Mouse (Mus musculus): ENCODE data around the gene Olfr370. TPM values are rescaled to one million over a fixed set of nuclear protein-coding genes. Genes with fewer than 3 reads are reported as not detected.

The Olfr370 gene
- total and polyA plus RNA-seq, 2 experiments from 2014 or later = not detected

GRCm38 (mm10) chr8:83590488-83591023, 55.0 kb downstream of the Olfr370 start:
- Histone ChIP-seq H3K4me2 (ENCODE audit: low read depth, low read length) (no peak overlapping the region), H3K27ac (ENCODE audit: low read depth) (no peak overlapping the region), H3K4me3 (ENCODE audit: low read depth, low read length) (no peak overlapping the region), H3K27me3 (ENCODE audit: control insufficient read depth, insufficient read depth, low read length) (no peaks in the 10 kb centered on the region), H3K36me3 (replicated peaks; ENCODE audit: control insufficient read depth, insufficient read depth, low read length) (peaks cover 10% of the 10 kb centered on the region; the same call in 1 of the 2 replicates), H3K9me3 (replicated peaks; ENCODE audit: control insufficient read depth, low read length) (no peaks in the 10 kb centered on the region), H3K4me1 (ENCODE audit: control insufficient read depth, insufficient read depth) (peaks cover 7% of the 10 kb centered on the region; the same call in 1 of the 2 replicates), H3K9ac (replicated peaks; ENCODE audit: low read depth, low read length) (0 out of 2 replicates have a peak overlapping the region, but pooled peaks have one; percentile 7)
- ATAC-seq (ENCODE audit: insufficient read depth, low read depth) (no peak), DNase-seq (ENCODE audit: low spot score) (no peak)
- TF ChIP-seq EP300 (IDR thresholded peaks at IDR 0.05; ENCODE audit: low read depth) (no peak), CTCF (IDR thresholded peaks at IDR 0.05; ENCODE audit: low read depth) (no peak; the same call in 1 of the 2 replicates)
- 78% methylated on average over 7 of the region's 7 CpGs for WGBS

DNA sequence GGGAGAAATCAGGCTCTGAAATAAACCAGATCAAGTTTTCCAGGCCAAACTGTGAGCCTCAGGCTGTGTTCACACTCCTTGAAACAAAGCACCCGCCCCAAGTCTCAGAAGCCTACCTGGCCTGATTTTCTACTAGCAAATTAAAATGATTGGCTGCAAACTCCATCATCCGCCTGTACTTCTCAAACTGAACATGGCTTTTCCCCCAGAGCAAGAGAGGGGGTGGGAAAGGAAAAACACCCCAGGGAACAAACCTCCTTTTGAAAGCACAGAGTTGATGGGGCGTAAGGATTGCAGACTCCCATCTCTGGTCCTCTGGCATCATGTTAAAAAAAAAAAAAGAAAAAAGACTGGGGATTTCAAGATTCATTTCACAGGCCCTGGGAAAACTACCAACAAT, 57.1 kb downstream of the Olfr370 start:
- H3K4me3 ChIP-seq (ENCODE audit: low read depth, low read length) = no peak overlapping the region
- 76% methylated on average over 3 of the region's 3 CpGs for WGBS
- no peak for TF ChIP-seq CTCF (IDR thresholded peaks at IDR 0.05; ENCODE audit: low read depth)
- TF ChIP-seq EP300 (IDR thresholded peaks at IDR 0.05; ENCODE audit: low read depth) = no peak
- no peak overlapping the region for H3K27ac ChIP-seq (ENCODE audit: low read depth)
- no peaks in the 10 kb centered on the region for H3K27me3 ChIP-seq (ENCODE audit: control insufficient read depth, insufficient read depth, low read length)
- no peak overlapping the region; the same call in 1 of the 2 replicates for H3K9ac ChIP-seq (replicated peaks; ENCODE audit: low read depth, low read length)
- peaks cover 7% of the 10 kb centered on the region; the same call in 1 of the 2 replicates for H3K4me1 ChIP-seq (ENCODE audit: control insufficient read depth, insufficient read depth)
- H3K4me2 ChIP-seq (ENCODE audit: low read depth, low read length) = peak overlapping the region; percentile 95
- DNase-seq (ENCODE audit: low spot score) = no peak
- H3K9me3 ChIP-seq (replicated peaks; ENCODE audit: control insufficient read depth, low read length) = no peaks in the 10 kb centered on the region
- H3K36me3 ChIP-seq (replicated peaks; ENCODE audit: control insufficient read depth, insufficient read depth, low read length) = peaks cover 7% of the 10 kb centered on the region; the same call in 1 of the 2 replicates
- ATAC-seq (ENCODE audit: insufficient read depth, low read depth) = no peak

- Histone ChIP-seq H3K36me3 (replicated peaks; ENCODE audit: control insufficient read depth, insufficient read depth, low read length) (peaks cover 7% of the 10 kb centered on the region; the same call in 1 of the 2 replicates), H3K4me3 (ENCODE audit: low read depth, low read length) (peak overlapping the region; percentile 75), H3K9me3 (replicated peaks; ENCODE audit: control insufficient read depth, low read length) (no peaks in the 10 kb centered on the region), H3K4me2 (ENCODE audit: low read depth, low read length) (peak overlapping the region; percentile 95), H3K27me3 (ENCODE audit: control insufficient read depth, insufficient read depth, low read length) (no peaks in the 10 kb centered on the region), H3K9ac (replicated peaks; ENCODE audit: low read depth, low read length) (peak overlapping the region; percentile 75), H3K27ac (ENCODE audit: low read depth) (peak overlapping the region; percentile 92), H3K4me1 (ENCODE audit: control insufficient read depth, insufficient read depth) (peaks cover 7% of the 10 kb centered on the region; the same call in 1 of the 2 replicates)
- no peak for TF ChIP-seq CTCF (IDR thresholded peaks at IDR 0.05; ENCODE audit: low read depth)
- TF ChIP-seq EP300 (IDR thresholded peaks at IDR 0.05; ENCODE audit: low read depth) = no peak
- ATAC-seq (ENCODE audit: insufficient read depth, low read depth) (no peak), DNase-seq (ENCODE audit: low spot score) (no peak)
- WGBS = 6% methylated on average over 22 of the region's 22 CpGs
These were observed 58.0 kb downstream of the Olfr370 start for GRCm38 (mm10) chr8:83593325-83594166.

DNA sequence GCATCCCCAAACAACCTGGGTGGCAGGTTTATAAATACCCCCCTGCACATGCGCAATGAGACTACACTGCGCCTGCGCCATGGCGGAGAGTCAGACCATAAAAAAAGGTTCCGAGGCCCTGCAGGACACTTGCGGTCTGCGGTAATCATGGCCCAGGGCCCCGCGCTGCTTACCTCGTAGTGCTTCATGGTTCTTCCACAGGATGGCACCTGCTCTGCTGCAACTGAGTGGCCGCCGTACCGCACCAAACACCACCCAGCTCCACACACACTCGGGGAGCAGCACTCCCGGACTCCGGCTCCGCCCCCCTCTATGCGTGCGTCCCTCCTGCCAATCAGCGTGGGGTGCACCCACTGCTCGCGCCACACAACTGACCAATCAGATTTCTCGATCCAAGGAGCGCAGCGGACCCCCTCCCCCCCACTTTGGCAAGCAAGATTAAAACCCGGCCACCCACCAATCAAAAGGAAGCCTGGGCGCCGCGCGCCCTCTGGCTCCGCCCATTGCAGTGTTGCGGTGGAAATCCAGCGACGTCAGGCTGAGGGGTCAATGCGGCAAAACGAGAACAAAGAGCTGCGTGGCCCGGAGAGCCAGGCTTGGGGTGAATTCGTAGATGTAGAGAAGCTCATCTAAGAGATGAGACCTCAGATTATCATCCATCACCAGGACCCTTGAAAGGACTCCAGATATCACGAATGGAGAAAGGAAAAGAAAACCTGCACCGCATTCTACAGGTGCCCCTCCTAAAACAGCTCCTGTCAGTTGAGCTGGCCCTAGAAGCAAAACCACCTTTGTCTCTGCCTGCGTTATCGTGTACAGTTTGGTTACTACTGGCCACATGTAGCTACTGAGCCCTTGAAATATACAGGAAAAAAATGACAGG, 58.8 kb downstream of the Olfr370 start:
- ATAC-seq (ENCODE audit: insufficient read depth, low read depth) (peak; percentile 98), DNase-seq (ENCODE audit: low spot score) (peak; percentile 99)
- H3K4me2 ChIP-seq (ENCODE audit: low read depth, low read length) = peak overlapping the region; percentile 95
- 0 out of 2 replicates have a peak, but pooled peaks cover 4% of the 10 kb centered on the region for H3K36me3 ChIP-seq (replicated peaks; ENCODE audit: control insufficient read depth, insufficient read depth, low read length)
- no peak for TF ChIP-seq CTCF (IDR thresholded peaks at IDR 0.05; ENCODE audit: low read depth)
- TF ChIP-seq EP300 (IDR thresholded peaks at IDR 0.05; ENCODE audit: low read depth) = no peak
- H3K27me3 ChIP-seq (ENCODE audit: control insufficient read depth, insufficient read depth, low read length) = no peaks in the 10 kb centered on the region
- WGBS = under 1% methylated on average over 43 of the region's 43 CpGs
- peaks cover 7% of the 10 kb centered on the region; the same call in 1 of the 2 replicates for H3K4me1 ChIP-seq (ENCODE audit: control insufficient read depth, insufficient read depth)
- H3K9me3 ChIP-seq (replicated peaks; ENCODE audit: control insufficient read depth, low read length) = no peaks in the 10 kb centered on the region
- H3K27ac ChIP-seq (ENCODE audit: low read depth) = peak overlapping the region; percentile 92
- peak overlapping the region; percentile 75 for H3K9ac ChIP-seq (replicated peaks; ENCODE audit: low read depth, low read length)
- H3K4me3 ChIP-seq (ENCODE audit: low read depth, low read length) = peak overlapping the region; percentile 75

Other genes starting within 250 kb of the Olfr370 start
- not detected in 2 replicates for gene Ucp1, start 245.4 kb upstream of the Olfr370 start, total RNA-seq (2014; rRNA removed; ENCODE audit: low replicate concordance)
- 0.63 TPM in 1 of 2 replicates, not detected in the other for gene Ucp1, start 245.4 kb upstream of the Olfr370 start, polyA plus RNA-seq (2015; fragmentation: Nextera tagmentation; extraction: Ambion mirVana)
- 8.2 and 9.2 TPM in 2 replicates for gene Elmod2, start 203.3 kb upstream of the Olfr370 start, total RNA-seq (2014; rRNA removed; ENCODE audit: low replicate concordance)
- 5.6 and 6.0 TPM in 2 replicates for gene Elmod2, start 203.3 kb upstream of the Olfr370 start, polyA plus RNA-seq (2015; fragmentation: Nextera tagmentation; extraction: Ambion mirVana)
- gene Mgat4d, start 187.3 kb upstream of the Olfr370 start, total RNA-seq (2014; rRNA removed; ENCODE audit: low replicate concordance) = not detected in 2 replicates
- gene Mgat4d, start 187.3 kb upstream of the Olfr370 start, polyA plus RNA-seq (2015; fragmentation: Nextera tagmentation; extraction: Ambion mirVana) = not detected in 2 replicates
- not detected in 2 replicates for gene Clgn, start 145.9 kb upstream of the Olfr370 start, total RNA-seq (2014; rRNA removed; ENCODE audit: low replicate concordance)
- gene Clgn, start 145.9 kb upstream of the Olfr370 start, polyA plus RNA-seq (2015; fragmentation: Nextera tagmentation; extraction: Ambion mirVana) = not detected in 2 replicates
- gene Scoc, start 77.4 kb upstream of the Olfr370 start, total RNA-seq (2014; rRNA removed; ENCODE audit: low replicate concordance) = 18.3 and 39.8 TPM in 2 replicates
- 65.8 and 78.6 TPM in 2 replicates for gene Scoc, start 77.4 kb upstream of the Olfr370 start, polyA plus RNA-seq (2015; fragmentation: Nextera tagmentation; extraction: Ambion mirVana)
- gene Ndufb7, start 30.9 kb downstream of the Olfr370 start, total RNA-seq (2014; rRNA removed; ENCODE audit: low replicate concordance) = 431 and 682 TPM in 2 replicates
- 1,145 and 1,161 TPM in 2 replicates for gene Ndufb7, start 30.9 kb downstream of the Olfr370 start, polyA plus RNA-seq (2015; fragmentation: Nextera tagmentation; extraction: Ambion mirVana)
- gene Tecr, start 72.2 kb downstream of the Olfr370 start, total RNA-seq (2014; rRNA removed; ENCODE audit: low replicate concordance) = 253 and 327 TPM in 2 replicates
- 380 and 391 TPM in 2 replicates for gene Tecr, start 72.2 kb downstream of the Olfr370 start, polyA plus RNA-seq (2015; fragmentation: Nextera tagmentation; extraction: Ambion mirVana)
- gene Dnajb1, start 72.4 kb downstream of the Olfr370 start, total RNA-seq (2014; rRNA removed; ENCODE audit: low replicate concordance) = 17.6 and 21.3 TPM in 2 replicates
- 23.3 and 26.7 TPM in 2 replicates for gene Dnajb1, start 72.4 kb downstream of the Olfr370 start, polyA plus RNA-seq (2015; fragmentation: Nextera tagmentation; extraction: Ambion mirVana)
- gene Gipc1, start 116.9 kb downstream of the Olfr370 start, total RNA-seq (2014; rRNA removed; ENCODE audit: low replicate concordance) = 82.2 and 82.6 TPM in 2 replicates
- 101 and 102 TPM in 2 replicates for gene Gipc1, start 116.9 kb downstream of the Olfr370 start, polyA plus RNA-seq (2015; fragmentation: Nextera tagmentation; extraction: Ambion mirVana)
- gene Ptger1, start 130.9 kb downstream of the Olfr370 start, total RNA-seq (2014; rRNA removed; ENCODE audit: low replicate concordance) = 0.15 TPM in 1 of 2 replicates, not detected in the other
- 0.20 and 0.32 TPM in 2 replicates for gene Ptger1, start 130.9 kb downstream of the Olfr370 start, polyA plus RNA-seq (2015; fragmentation: Nextera tagmentation; extraction: Ambion mirVana)
- 44.2 and 57.4 TPM in 2 replicates for gene Pkn1, start 163.4 kb downstream of the Olfr370 start, total RNA-seq (2014; rRNA removed; ENCODE audit: low replicate concordance)
- gene Pkn1, start 163.4 kb downstream of the Olfr370 start, polyA plus RNA-seq (2015; fragmentation: Nextera tagmentation; extraction: Ambion mirVana) = 13.0 and 14.2 TPM in 2 replicates
- 92.5 and 95.7 TPM in 2 replicates for gene Ddx39, start 179.4 kb downstream of the Olfr370 start, total RNA-seq (2014; rRNA removed; ENCODE audit: low replicate concordance)
- 75.5 and 79.3 TPM in 2 replicates for gene Ddx39, start 179.4 kb downstream of the Olfr370 start, polyA plus RNA-seq (2015; fragmentation: Nextera tagmentation; extraction: Ambion mirVana)
- 46.4 and 51.2 TPM in 2 replicates for gene Adgre5, start 205.5 kb downstream of the Olfr370 start, total RNA-seq (2014; rRNA removed; ENCODE audit: low replicate concordance)
- 35.3 and 35.8 TPM in 2 replicates for gene Adgre5, start 205.5 kb downstream of the Olfr370 start, polyA plus RNA-seq (2015; fragmentation: Nextera tagmentation; extraction: Ambion mirVana)

Measured in heart, postnatal 0 days (tissue).